Mouse (Mus musculus) gastrocnemius, adult 2 months (tissue): ENCODE measurements around the gene Gm5930. TPM values are rescaled to one million over a fixed set of nuclear protein-coding genes. Genes with fewer than 3 reads are reported as not detected.
"Not testable (repeated sequence)": the region's sequence is repeated elsewhere in the genome, so short reads cannot be mapped to it uniquely, and the experiment has no call there.

Experiments
- DNase-seq: peaks from one replicate; pipeline ENCODE4 v3.0.0; 2022
- H3K27ac ChIP-seq: fragments of 200-600 bp; 2 replicates; pipeline ENCODE4 v1.8.1; 2022; ENCODE audit warnings: mild to moderate bottlenecking
- H3K4me3 ChIP-seq: fragments of 200-600 bp; 2 replicates; pipeline ENCODE4 v1.8.1; 2022; ENCODE audit warnings: mild to moderate bottlenecking, moderate library complexity
- intact Hi-C: fragments of 180-260 bp; cut with DNase I; formaldehyde crosslinking; loops from one replicate; pipeline ENCODE4 v1.15.1; 2025
- long read RNA-seq, 2 experiments: library from polyadenylated mRNA; stranded (forward); transcript quantifications; one replicate each; pipeline ENCODE4 v2.0.0; 2021
- total RNA-seq, 2 experiments: library from RNA; stranded (reverse); gene quantifications; 2 replicates each; pipeline ENCODE4 v1.2.3; 2021

The Gm5930 gene
- not detected for total RNA-seq
- long read RNA-seq, experiment 1, result 0 reads
- long read RNA-seq, experiment 2, result 0 reads

- intact Hi-C loops, H3K4me3 ChIP-seq, H3K27ac ChIP-seq, DNase-seq: not testable (repeated sequence)
Measured at GRCm38 (mm10) chr14:44338484-44338883, at the start of gene Gm5930. TSS of gene Gm5930 (minus strand) at chr14:44338584.

- H3K27ac ChIP-seq, intact Hi-C loops: not testable (repeated sequence)
Measured at GRCm38 (mm10) chr14:44384233-44384632, 45.8 kb upstream of the Gm5930 start.

GRCm38 (mm10) chr14:44365057-44365456 is 26.7 kb upstream of the Gm5930 start, which contains the start of gene Gm8229:
TSS of gene Gm8229 (plus strand) at chr14:44365357.
- DNase-seq, intact Hi-C loops, H3K27ac ChIP-seq, H3K4me3 ChIP-seq: not testable (repeated sequence)

More at GRCm38 (mm10) chr14:44384233-44384632, 45.8 kb upstream of the Gm5930 start:
- DNase-seq, H3K4me3 ChIP-seq: not testable (repeated sequence)

GRCm38 (mm10) chr14:44362301-44362700 is 23.9 kb upstream of the Gm5930 start:
- intact Hi-C loops, DNase-seq: not testable (repeated sequence)

GRCm38 (mm10) chr14:44361416-44361815 is 23.0 kb upstream of the Gm5930 start:
- H3K4me3 ChIP-seq, H3K27ac ChIP-seq, DNase-seq, intact Hi-C loops: not testable (repeated sequence)

More at GRCm38 (mm10) chr14:44362301-44362700, 23.9 kb upstream of the Gm5930 start:
- not testable (repeated sequence) for H3K27ac ChIP-seq, H3K4me3 ChIP-seq

GRCm38 (mm10) chr14:44312049-44312448 is 26.3 kb downstream of the Gm5930 start:
- H3K27ac ChIP-seq, DNase-seq, intact Hi-C loops, H3K4me3 ChIP-seq: not testable (repeated sequence)

- DNase-seq, intact Hi-C loops: not testable (repeated sequence)
Measured at GRCm38 (mm10) chr14:44285280-44285679, 53.1 kb downstream of the Gm5930 start, which contains the start of gene Gm8220. TSS of gene Gm8220 (plus strand) at chr14:44285580.

More at GRCm38 (mm10) chr14:44285280-44285679, 53.1 kb downstream of the Gm5930 start, which contains the start of gene Gm8220:
- H3K27ac ChIP-seq, H3K4me3 ChIP-seq: not testable (repeated sequence)

Other genes starting within 250 kb of the Gm5930 start
- 1 to 10 TPM in 1 of 2 experiments, not detected in 1; 1.0 TPM for gene Ear2, start 235.9 kb downstream of the Gm5930 start, total RNA-seq
- gene Gm3327, start 214.7 kb downstream of the Gm5930 start, total RNA-seq, result not detected
- gene Gm8212, start 140.9 kb downstream of the Gm5930 start, total RNA-seq, result not detected
- gene 4930503E14Rik, start 125.3 kb downstream of the Gm5930 start, total RNA-seq, result not detected
- not detected for gene Gm8220, start 53.0 kb downstream of the Gm5930 start, total RNA-seq
- gene Gm8229, start 26.8 kb upstream of the Gm5930 start, total RNA-seq, result not detected
- not detected for gene Gm3371, start 72.1 kb upstream of the Gm5930 start, total RNA-seq
- gene Gm8232, start 95.1 kb upstream of the Gm5930 start, total RNA-seq, result not detected
- not detected for gene BC061237, start 153.9 kb upstream of the Gm5930 start, total RNA-seq
- not detected for gene Gm17093, start 179.7 kb upstream of the Gm5930 start, total RNA-seq
- gene Gm8247, start 244.6 kb upstream of the Gm5930 start, total RNA-seq, result not detected